In genomic region chr3:87766284-87766667, GRCm38 (mm10) we compare ENCODE assay signal across 12 mouse cellular contexts. TPM values are rescaled to one million over a fixed set of nuclear protein-coding genes. Genes with fewer than 3 reads are reported as not detected.
A peak's percentile ranks its signal among the peaks of the same experiment; 100 is the strongest.
DNase-seq lines count a peak whose midpoint lies in the region; ATAC-seq and TF ChIP-seq lines count a peak whose summit lies in the region.
"Had no signal": no experiment of that assay in that cellular context is flagged by ENCODE, and none has a peak within 500 bp of the region (broad histone marks: within the 10 kb centered on the region; RNA-seq: fewer than 3 reads in every experiment).

No protein-coding gene starts in this region.

- no peak overlapping the region for H3K27ac ChIP-seq in hindbrain, embryonic 13.5 days
- no peak overlapping the region for H3K27ac ChIP-seq in hindbrain, embryonic 14.5 days
- peak overlapping the region; percentile 67 for H3K27ac ChIP-seq in neural tube, embryonic 13.5 days (replicated peaks)
- peak overlapping the region; percentile 90; the same call in 1 of the 2 replicates for H3K27ac ChIP-seq in limb, embryonic 12.5 days
- 0 out of 2 replicates have a peak overlapping the region, but pooled peaks have one; percentile 86 for H3K27ac ChIP-seq in stomach, postnatal 0 days (replicated peaks)

- no peak for TF ChIP-seq CTCF in stomach, postnatal 0 days (IDR thresholded peaks at IDR 0.05; ENCODE audit: low read depth)

- H3K27me3 ChIP-seq in hindbrain, embryonic 13.5 days = peaks cover 61% of the 10 kb centered on the region
- peaks cover 28% of the 10 kb centered on the region for H3K27me3 ChIP-seq in hindbrain, embryonic 14.5 days (ENCODE audit: control insufficient read depth, insufficient read depth, low read length)
- H3K27me3 ChIP-seq in neural tube, embryonic 13.5 days = peaks cover 52% of the 10 kb centered on the region
- peaks cover 12% of the 10 kb centered on the region for H3K27me3 ChIP-seq in limb, embryonic 12.5 days
- no peaks in the 10 kb centered on the region; the same call in 1 of the 2 replicates for H3K27me3 ChIP-seq in stomach, postnatal 0 days (ENCODE audit: control insufficient read depth, insufficient read depth, low read length)

- 81% methylated on average over 3 of the region's 3 CpGs for WGBS in hindbrain, embryonic 13.5 days
- WGBS in hindbrain, embryonic 14.5 days = 79% methylated on average over 3 of the region's 3 CpGs
- WGBS in neural tube, embryonic 13.5 days = 87% methylated on average over 3 of the region's 3 CpGs
- WGBS in limb, embryonic 12.5 days = 84% methylated on average over 3 of the region's 3 CpGs
- 83% methylated on average over 3 of the region's 3 CpGs for WGBS in stomach, postnatal 0 days

- intact Hi-C loops in left cerebral cortex, postnatal 36 days (cut with DNase I) = no loop called here

- TF ChIP-seq EP300 in stomach, postnatal 0 days (optimal IDR thresholded peaks at IDR 0.05) = no peak

- H3K4me1 ChIP-seq in hindbrain, embryonic 13.5 days (replicated peaks) = peaks cover 30% of the 10 kb centered on the region
- H3K4me1 ChIP-seq in hindbrain, embryonic 14.5 days (replicated peaks; ENCODE audit: control insufficient read depth, insufficient read depth, low read length) = 0 out of 2 replicates have a peak, but pooled peaks cover 3% of the 10 kb centered on the region
- H3K4me1 ChIP-seq in neural tube, embryonic 13.5 days (replicated peaks) = peaks cover 34% of the 10 kb centered on the region
- H3K4me1 ChIP-seq in limb, embryonic 12.5 days (replicated peaks) = peaks cover 71% of the 10 kb centered on the region
- peaks cover 9% of the 10 kb centered on the region; the same call in 1 of the 2 replicates for H3K4me1 ChIP-seq in stomach, postnatal 0 days (replicated peaks; ENCODE audit: control insufficient read depth, insufficient read depth)

- no peak overlapping the region for H3K9ac ChIP-seq in hindbrain, embryonic 13.5 days
- H3K9ac ChIP-seq in hindbrain, embryonic 14.5 days = no peak overlapping the region
- no peak overlapping the region for H3K9ac ChIP-seq in neural tube, embryonic 13.5 days
- H3K9ac ChIP-seq in limb, embryonic 12.5 days (replicated peaks) = no peak overlapping the region
- H3K9ac ChIP-seq in stomach, postnatal 0 days (ENCODE audit: low read length) = no peak overlapping the region

- ATAC-seq in hindbrain, embryonic 13.5 days (ENCODE audit: low FRiP score) = no peak
- ATAC-seq in hindbrain, embryonic 14.5 days (ENCODE audit: low FRiP score) = no peak
- no peak for ATAC-seq in neural tube, embryonic 13.5 days (ENCODE audit: low read depth)
- no peak for ATAC-seq in limb, embryonic 12.5 days (ENCODE audit: insufficient number of reproducible peaks, insufficient read depth, low FRiP score, low TSS enrichment, low read depth)
- ATAC-seq in stomach, postnatal 0 days (ENCODE audit: low FRiP score, low TSS enrichment) = no peak
- ATAC-seq in inflammation-experienced regulatory T-cells, adult 6 months = no peak

- no peaks in the 10 kb centered on the region for H3K36me3 ChIP-seq in hindbrain, embryonic 13.5 days
- no peaks in the 10 kb centered on the region for H3K36me3 ChIP-seq in hindbrain, embryonic 14.5 days (replicated peaks; ENCODE audit: control insufficient read depth, insufficient read depth)
- no peaks in the 10 kb centered on the region for H3K36me3 ChIP-seq in neural tube, embryonic 13.5 days
- no peaks in the 10 kb centered on the region for H3K36me3 ChIP-seq in limb, embryonic 12.5 days
- H3K36me3 ChIP-seq in stomach, postnatal 0 days (ENCODE audit: control insufficient read depth, insufficient read depth, low read length) = no peaks in the 10 kb centered on the region
- H3K36me3 ChIP-seq: midbrain, embryonic 10.5 days had no signal

- DNase-seq in hindbrain, embryonic 14.5 days (ENCODE audit: low spot score) = no peak
- DNase-seq in neural tube, embryonic 10.5 days (ENCODE audit: extremely low spot score, low spot score) = no peak
- DNase-seq in stomach, postnatal 0 days (ENCODE audit: low spot score) = no peak
- no peak for DNase-seq in left cerebral cortex, postnatal 36 days (ENCODE audit: low spot score in 2 of 2)
- DNase-seq: cerebellum, postnatal 14 days; gastrocnemius, postnatal 36 days; kidney, postnatal 4 days had no signal

- peak overlapping the region; percentile 26 for H3K4me2 ChIP-seq in hindbrain, embryonic 13.5 days
- H3K4me2 ChIP-seq in hindbrain, embryonic 14.5 days (replicated peaks) = no peak overlapping the region; the same call in 1 of the 2 replicates
- 0 out of 2 replicates have a peak overlapping the region, but pooled peaks have one; percentile 39 for H3K4me2 ChIP-seq in neural tube, embryonic 13.5 days
- H3K4me2 ChIP-seq in limb, embryonic 12.5 days = no peak overlapping the region
- no peak overlapping the region for H3K4me2 ChIP-seq in stomach, postnatal 0 days (replicated peaks; ENCODE audit: low read depth)

- H3K9me3 ChIP-seq in hindbrain, embryonic 13.5 days = no peaks in the 10 kb centered on the region
- H3K9me3 ChIP-seq in hindbrain, embryonic 14.5 days (ENCODE audit: control insufficient read depth, low read length) = no peaks in the 10 kb centered on the region
- H3K9me3 ChIP-seq in neural tube, embryonic 13.5 days = no peaks in the 10 kb centered on the region
- H3K9me3 ChIP-seq in limb, embryonic 12.5 days = no peaks in the 10 kb centered on the region
- H3K9me3 ChIP-seq in stomach, postnatal 0 days (ENCODE audit: control insufficient read depth, low read length) = no peaks in the 10 kb centered on the region
- H3K9me3 ChIP-seq: midbrain, embryonic 10.5 days had no signal

- no peak overlapping the region for H3K4me3 ChIP-seq in hindbrain, embryonic 13.5 days
- no peak overlapping the region for H3K4me3 ChIP-seq in hindbrain, embryonic 14.5 days (replicated peaks; ENCODE audit: low read length)
- no peak overlapping the region for H3K4me3 ChIP-seq in neural tube, embryonic 13.5 days
- no peak overlapping the region for H3K4me3 ChIP-seq in limb, embryonic 12.5 days (replicated peaks)
- H3K4me3 ChIP-seq in stomach, postnatal 0 days (ENCODE audit: low read depth, low read length) = no peak overlapping the region
- H3K4me3 ChIP-seq: midbrain, embryonic 10.5 days had no signal

RNA-seq across cellular contexts. Expression of gene Lrrc71, which starts 17.9 kb away (rescaled TPM):
- 0.43 and 0.71 TPM in 2 replicates for polyA plus RNA-seq in hindbrain, embryonic 13.5 days (2015; fragmentation: Nextera tagmentation; extraction: Ambion mirVana)
- 0.54 and 0.89 TPM in 2 replicates for polyA plus RNA-seq in hindbrain, embryonic 14.5 days (2014; fragmentation: Nextera tagmentation; extraction: Ambion mirVana)
- polyA plus RNA-seq in neural tube, embryonic 13.5 days (2015; fragmentation: Nextera tagmentation; extraction: Ambion mirVana) = 0.40 and 0.50 TPM in 2 replicates
- polyA plus RNA-seq in limb, embryonic 12.5 days (2016; fragmentation: Nextera tagmentation; extraction: Ambion mirVana) = 0.33 and 0.39 TPM in 2 replicates
- polyA plus RNA-seq in stomach, postnatal 0 days (2015; fragmentation: Nextera tagmentation; extraction: Ambion mirVana) = 0.29 and 0.38 TPM in 2 replicates
- total RNA-seq in left cerebral cortex, postnatal 36 days (2021) = under 1 TPM in 1 of 2 experiments, not detected in 1; 0.49 TPM
- 1 to 10 TPM in 2 of 3 experiments, under 1 TPM in 1; 0.82 to 1.1 (median 1.1) TPM for polyA plus RNA-seq in inflammation-experienced regulatory T-cells, adult 6 months (2017; shearing (Covaris generic))

RNA-seq across cellular contexts. Expression of gene Ntrk1, which starts 28.7 kb away (rescaled TPM):
- 29.2 and 40.2 TPM in 2 replicates for polyA plus RNA-seq in hindbrain, embryonic 13.5 days (2015; fragmentation: Nextera tagmentation; extraction: Ambion mirVana)
- polyA plus RNA-seq in hindbrain, embryonic 14.5 days (2014; fragmentation: Nextera tagmentation; extraction: Ambion mirVana) = 1.7 and 4.3 TPM in 2 replicates
- 219 and 314 TPM in 2 replicates for polyA plus RNA-seq in neural tube, embryonic 13.5 days (2015; fragmentation: Nextera tagmentation; extraction: Ambion mirVana)
- polyA plus RNA-seq in limb, embryonic 12.5 days (2016; fragmentation: Nextera tagmentation; extraction: Ambion mirVana) = 1.5 and 5.1 TPM in 2 replicates
- 0.39 and 0.41 TPM in 2 replicates for polyA plus RNA-seq in stomach, postnatal 0 days (2015; fragmentation: Nextera tagmentation; extraction: Ambion mirVana)
- under 1 TPM; 0.35 to 0.95 TPM for total RNA-seq in left cerebral cortex, postnatal 36 days (2021)
- polyA plus RNA-seq in inflammation-experienced regulatory T-cells, adult 6 months (2017; shearing (Covaris generic)) = under 1 TPM in 1 of 3 experiments, not detected in 2; 0.17 TPM
- total RNA-seq: gastrocnemius, postnatal 36 days had no signal

RNA-seq across cellular contexts. Expression of gene Insrr, which starts 30.5 kb away (rescaled TPM):
- 1.4 TPM in 2 replicates for polyA plus RNA-seq in hindbrain, embryonic 13.5 days (2015; fragmentation: Nextera tagmentation; extraction: Ambion mirVana)
- polyA plus RNA-seq in hindbrain, embryonic 14.5 days (2014; fragmentation: Nextera tagmentation; extraction: Ambion mirVana) = 0.52 and 1.3 TPM in 2 replicates
- 3.4 and 5.4 TPM in 2 replicates for polyA plus RNA-seq in neural tube, embryonic 13.5 days (2015; fragmentation: Nextera tagmentation; extraction: Ambion mirVana)
- polyA plus RNA-seq in limb, embryonic 12.5 days (2016; fragmentation: Nextera tagmentation; extraction: Ambion mirVana) = 0.40 and 0.44 TPM in 2 replicates
- 0.18 and 0.19 TPM in 2 replicates for polyA plus RNA-seq in stomach, postnatal 0 days (2015; fragmentation: Nextera tagmentation; extraction: Ambion mirVana)
- under 1 TPM; 0.39 to 0.77 TPM for total RNA-seq in left cerebral cortex, postnatal 36 days (2021)
- polyA plus RNA-seq in inflammation-experienced regulatory T-cells, adult 6 months (2017; shearing (Covaris generic)) = 1 to 10 TPM in 2 of 3 experiments, under 1 TPM in 1; 0.42 to 1.2 (median 1.1) TPM
- total RNA-seq: gastrocnemius, postnatal 36 days had no signal

RNA-seq across cellular contexts. Expression of gene Pear1, which starts 57.8 kb away (rescaled TPM):
- 9.8 and 11.0 TPM in 2 replicates for polyA plus RNA-seq in hindbrain, embryonic 13.5 days (2015; fragmentation: Nextera tagmentation; extraction: Ambion mirVana)
- 9.9 and 10.2 TPM in 2 replicates for polyA plus RNA-seq in hindbrain, embryonic 14.5 days (2014; fragmentation: Nextera tagmentation; extraction: Ambion mirVana)
- polyA plus RNA-seq in neural tube, embryonic 13.5 days (2015; fragmentation: Nextera tagmentation; extraction: Ambion mirVana) = 13.1 and 13.3 TPM in 2 replicates
- polyA plus RNA-seq in limb, embryonic 12.5 days (2016; fragmentation: Nextera tagmentation; extraction: Ambion mirVana) = 12.0 and 14.2 TPM in 2 replicates
- polyA plus RNA-seq in stomach, postnatal 0 days (2015; fragmentation: Nextera tagmentation; extraction: Ambion mirVana) = 6.1 and 6.8 TPM in 2 replicates
- 1 to 10 TPM; 6.8 to 9.2 TPM for total RNA-seq in left cerebral cortex, postnatal 36 days (2021)
- polyA plus RNA-seq in inflammation-experienced regulatory T-cells, adult 6 months (2017; shearing (Covaris generic)) = 100 to 1,000 TPM in 1 of 3 experiments, 10 to 100 TPM in 2; 65.9 to 108 (median 76.0) TPM

Comparison
In these comparisons a context has a peak if more than half of its experiments do, and no peak if none do; other contexts are left out.
1. H3K4me2 ChIP-seq: peak in hindbrain, embryonic 13.5 days (single experiment) and neural tube, embryonic 13.5 days (single experiment); none in hindbrain, embryonic 14.5 days (single experiment), limb, embryonic 12.5 days (single experiment) and stomach, postnatal 0 days (single experiment).
2. H3K27ac ChIP-seq: peak in neural tube, embryonic 13.5 days (single experiment), limb, embryonic 12.5 days (single experiment) and stomach, postnatal 0 days (single experiment); none in hindbrain, embryonic 13.5 days (single experiment) and hindbrain, embryonic 14.5 days (single experiment).